Mouse (Mus musculus) liver, adult 2 months (tissue): ENCODE measurements at regions not wholly inside any gene's neighbourhood (a gene's known extent, or its start where the extent isn't known, plus 50 kb on each side); places are given as distances from the start of the nearest gene placed in this dataset.

Experiments
- CTCF ChIP-seq: fragments of 200-500 bp; IDR thresholded peaks from 2 replicates; pipeline ENCODE4 v1.5.1; 2011; ENCODE audit warnings: low read depth, low read length, control low read depth
- POLR2A ChIP-seq: fragments of 200-500 bp; IDR thresholded peaks from 2 replicates; pipeline ENCODE4 v1.6.1; 2011; ENCODE audit warnings: low read length, control low read depth; ENCODE audit not compliant: insufficient read depth; ENCODE audit errors: extremely low read depth

DNA sequence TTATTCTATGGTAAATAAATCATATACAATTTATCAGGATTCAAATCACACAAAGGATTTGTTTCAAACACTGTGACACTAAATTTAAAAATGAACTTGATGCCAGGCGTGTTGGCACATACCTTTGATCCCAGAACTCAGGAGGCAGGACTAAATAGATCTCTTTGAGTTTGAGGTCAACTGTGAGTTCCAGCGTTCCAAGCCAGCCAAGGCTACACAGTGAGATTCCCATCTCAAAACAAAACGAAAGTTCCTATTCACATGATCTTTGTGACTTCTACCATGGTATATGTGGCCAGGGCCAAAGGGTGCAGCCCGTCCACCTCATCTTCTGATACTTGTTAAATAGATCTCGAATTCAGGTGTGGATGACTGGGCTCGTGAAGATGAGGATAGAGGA is 216.9 kb upstream of the Dio3 start:
- TF ChIP-seq CTCF (no peak), POLR2A (no peak)
